8 mouse cellular contexts compared by ENCODE assay signal in the genomic region with DNA sequence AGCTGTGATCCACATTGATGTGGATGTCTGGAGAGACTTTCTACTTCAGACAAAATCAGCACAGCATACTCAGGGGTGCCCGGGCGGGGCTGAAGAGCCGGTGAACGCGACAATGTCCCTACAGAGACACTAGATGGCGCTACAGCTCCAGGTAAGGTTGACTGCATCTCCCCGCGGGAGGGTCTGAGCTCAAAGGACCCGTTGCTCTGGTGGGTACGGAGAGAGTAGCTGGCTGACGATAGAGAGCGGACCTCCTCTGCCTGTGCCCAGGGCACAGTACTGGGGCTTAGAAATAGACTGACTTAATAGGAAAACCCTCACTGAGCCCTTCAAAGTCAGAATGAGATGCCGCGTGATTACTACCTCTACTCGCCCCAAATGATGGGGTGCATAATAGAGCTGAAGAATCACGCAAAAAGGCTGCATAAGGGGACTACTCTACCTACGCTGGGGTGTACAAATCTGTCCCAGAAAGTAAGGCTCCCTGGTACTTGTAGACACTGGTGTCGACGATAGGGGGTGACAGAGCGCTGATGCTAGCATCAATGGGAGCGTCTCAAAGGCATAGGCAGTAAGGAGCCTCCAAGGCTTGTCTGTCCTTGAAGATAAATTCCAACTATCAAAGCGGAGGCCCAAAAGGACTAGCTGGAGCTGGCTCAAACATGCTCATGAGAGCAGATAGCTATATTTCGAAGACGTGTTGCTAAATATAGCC. TPM values are rescaled to one million over a fixed set of nuclear protein-coding genes. Genes with fewer than 3 reads are reported as not detected.
DNase-seq lines count a peak whose midpoint lies in the region; ATAC-seq and TF ChIP-seq lines count a peak whose summit lies in the region.

No protein-coding gene starts in this region.

- H3K4me1 ChIP-seq in spleen, adult 2 months (ENCODE audit: control insufficient read depth, insufficient read depth, insufficient read length) = no peaks in the 10 kb centered on the region
- H3K4me1 ChIP-seq in intestine, embryonic 16.5 days (ENCODE audit: control insufficient read depth, insufficient read depth, low read length) = no peaks in the 10 kb centered on the region

- H3K36me3 ChIP-seq in spleen, adult 2 months (ENCODE audit: control insufficient read depth, insufficient read depth, low read length) = no peaks in the 10 kb centered on the region
- H3K36me3 ChIP-seq in intestine, embryonic 16.5 days (ENCODE audit: control insufficient read depth, insufficient read depth, low read length) = no peaks in the 10 kb centered on the region

- WGBS in spleen, adult 2 months = 12% methylated on average over 24 of the region's 24 CpGs
- 7% methylated on average over 24 of the region's 24 CpGs for WGBS in intestine, embryonic 16.5 days

- peak; percentile 66 for ATAC-seq in intestine, embryonic 16.5 days
- peak; percentile 72 for ATAC-seq in megakaryocyte-erythroid progenitor cell, adult 5-6 weeks (replicated peaks; ENCODE audit: low FRiP score, low TSS enrichment, poor library complexity, severe bottlenecking)

- H3K9me3 ChIP-seq in intestine, embryonic 16.5 days (ENCODE audit: control insufficient read depth, low read length) = no peaks in the 10 kb centered on the region

- no peaks in the 10 kb centered on the region for H3K27me3 ChIP-seq in spleen, adult 2 months (ENCODE audit: control insufficient read depth, insufficient read depth, low read length)
- no peaks in the 10 kb centered on the region for H3K27me3 ChIP-seq in intestine, embryonic 16.5 days (replicated peaks; ENCODE audit: control insufficient read depth, insufficient read depth, low read length)

- no peak for TF ChIP-seq POLR2A in spleen, adult 2 months (IDR thresholded peaks at IDR 0.05; ENCODE audit: low read depth, low read length)

- no peak for DNase-seq in spleen, adult 2 months (ENCODE audit: low read depth in 1 of 2, low spot score in 2 of 2)
- DNase-seq in spleen, adult 12 weeks (ENCODE audit: low spot score) = no peak
- peak; percentile 91 for DNase-seq in embryo, embryonic 10 days (ENCODE audit: low spot score)
- peak; percentile 43 for DNase-seq in gastrocnemius, postnatal 14 days
- DNase-seq in left cerebral cortex, postnatal 10 days (ENCODE audit: extremely low spot score in 1 of 2, low spot score in 2 of 2) = peak; percentile 78 to 79
- DNase-seq in right cerebral cortex, postnatal 36 days (ENCODE audit: low spot score in 2 of 2) = peak; percentile 71 to 74

- H3K27ac ChIP-seq in spleen, adult 2 months (ENCODE audit: insufficient read depth, low read length) = no peak overlapping the region
- no peak overlapping the region for H3K27ac ChIP-seq in intestine, embryonic 16.5 days (ENCODE audit: low read length)

- intact Hi-C loops in gastrocnemius, postnatal 14 days (cut with DNase I; ENCODE audit: low total_unique reads) = loop anchor here (5.0 kb wide), 1 partner anchor 213 kb away; no protein-coding TSS in a partner anchor
- intact Hi-C loops in left cerebral cortex, postnatal 10 days (cut with DNase I) = loop anchor here (2.0 kb wide), 2 partner anchors 122 to 224 kb away; partner anchors contain the start of gene Lrrn2

- H3K4me2 ChIP-seq in intestine, embryonic 16.5 days (ENCODE audit: low read depth, low read length) = peak overlapping the region; percentile 49

- H3K4me3 ChIP-seq in spleen, adult 2 months (ENCODE audit: extremely low read depth, insufficient read depth, insufficient read length) = no peak overlapping the region
- H3K4me3 ChIP-seq in intestine, embryonic 16.5 days (ENCODE audit: low read length) = no peak overlapping the region

- peak; percentile 31; the same call in 1 of the 2 replicates for TF ChIP-seq CTCF in spleen, adult 2 months (IDR thresholded peaks at IDR 0.05; ENCODE audit: extremely low read depth, insufficient read depth, insufficient read length, insufficient replicate concordance)

- no peak overlapping the region for H3K9ac ChIP-seq in intestine, embryonic 16.5 days (ENCODE audit: low read depth, low read length)

RNA-seq across cellular contexts. Expression of gene Nfasc, which starts 17.2 kb away (rescaled TPM):
- 7.0 and 7.6 TPM in 2 replicates for polyA plus RNA-seq in spleen, adult 2 months (2012; rRNA removed)
- total RNA-seq in gastrocnemius, postnatal 14 days (2021) = 1 to 10 TPM in 1 of 2 experiments, under 1 TPM in 1; 0.64 to 2.4 TPM
- 2.0 and 2.3 TPM in 2 replicates for polyA plus RNA-seq in intestine, embryonic 16.5 days (2015; fragmentation: Nextera tagmentation; extraction: Ambion mirVana)
- 100 to 1,000 TPM; 125 to 134 TPM for total RNA-seq in left cerebral cortex, postnatal 10 days (2021)
- total RNA-seq in megakaryocyte-erythroid progenitor cell, adult 5-6 weeks (2014; fragmentation: Nextera tagmentation) = 0.02 TPM in 1 of 2 replicates, not detected in the other
- total RNA-seq in megakaryocyte-erythroid progenitor cell, adult 5-6 weeks (2017) = not detected in 2 replicates

Comparison
In these comparisons a context has a peak if more than half of its experiments do, and no peak if none do; other contexts are left out.
1. DNase-seq: peak in embryo, embryonic 10 days (single experiment), gastrocnemius, postnatal 14 days (single experiment), left cerebral cortex, postnatal 10 days (2 of 2) and right cerebral cortex, postnatal 36 days (2 of 2); none in spleen, adult 2 months (0 of 2) and spleen, adult 12 weeks (single experiment).
2. RNA of gene Nfasc, which starts 17.2 kb away (total RNA-seq): 125 to 134 TPM in left cerebral cortex, postnatal 10 days; 0.64 to 2.4 TPM in gastrocnemius, postnatal 14 days and 0.02 TPM in megakaryocyte-erythroid progenitor cell, adult 5-6 weeks; every median in the first group is over 10 times any median in the second.